8 mouse cellular contexts compared by ENCODE assay signal in genomic region chr6:52005963-52006648, GRCm38 (mm10). TPM values are rescaled to one million over a fixed set of nuclear protein-coding genes. Genes with fewer than 3 reads are reported as not detected.
A peak's percentile ranks its signal among the peaks of the same experiment; 100 is the strongest.
DNase-seq lines count a peak whose midpoint lies in the region; ATAC-seq and TF ChIP-seq lines count a peak whose summit lies in the region.

No protein-coding gene starts in this region.

- peak overlapping the region; percentile 71 for H3K27ac ChIP-seq in kidney, adult 2 months (ENCODE audit: insufficient read depth, low read depth, low read length)
- no peak overlapping the region for H3K27ac ChIP-seq in embryonic facial prominence, embryonic 14.5 days (replicated peaks; ENCODE audit: low read depth, low read length)

- no peaks in the 10 kb centered on the region for H3K9me3 ChIP-seq in embryonic facial prominence, embryonic 14.5 days (ENCODE audit: control insufficient read depth, low read length)

- TF ChIP-seq CTCF in kidney, adult 2 months (conservative IDR thresholded peaks at IDR 0.05; ENCODE audit: insufficient read depth, insufficient read length, low read depth, low read length): no peak

- H3K4me2 ChIP-seq in embryonic facial prominence, embryonic 14.5 days (ENCODE audit: low read depth, low read length): peak overlapping the region; percentile 29; the same call in 1 of the 2 replicates

- no peaks in the 10 kb centered on the region for H3K27me3 ChIP-seq in kidney, adult 2 months (replicated peaks; ENCODE audit: control insufficient read depth, insufficient read depth, low read length)
- peaks cover 86% of the 10 kb centered on the region for H3K27me3 ChIP-seq in embryonic facial prominence, embryonic 14.5 days (replicated peaks; ENCODE audit: control insufficient read depth, insufficient read depth, low read length)

- DNase-seq in kidney, adult 2 months: no peak
- no peak for DNase-seq in kidney, postnatal 25 days
- DNase-seq in adrenal gland, adult 18-20 months (ENCODE audit: low spot score in 2 of 2): peak; percentile 40 to 49
- DNase-seq in embryonic facial prominence, embryonic 14.5 days (ENCODE audit: low spot score): no peak
- DNase-seq in kidney, postnatal 10 days: peak; percentile 37
- peak; percentile 45 for DNase-seq in lung, postnatal 10 days
- DNase-seq in telencephalon, adult 2 months (ENCODE audit: low read depth, low spot score): peak; percentile 28
- no peak for DNase-seq in spleen, postnatal 10 days (ENCODE audit: low spot score in 2 of 2)

- peaks cover 3% of the 10 kb centered on the region; the same call in 1 of the 2 replicates for H3K4me1 ChIP-seq in kidney, adult 2 months (ENCODE audit: control insufficient read depth, insufficient read depth, low read length)
- no peaks in the 10 kb centered on the region for H3K4me1 ChIP-seq in embryonic facial prominence, embryonic 14.5 days (ENCODE audit: control insufficient read depth, insufficient read depth, low read length)

- TF ChIP-seq POLR2A in kidney, adult 2 months (IDR thresholded peaks at IDR 0.05; ENCODE audit: low read depth, low read length): no peak

- H3K9ac ChIP-seq in embryonic facial prominence, embryonic 14.5 days (ENCODE audit: low read depth, low read length): no peak overlapping the region

- peak overlapping the region; percentile 50 for H3K4me3 ChIP-seq in kidney, adult 2 months (ENCODE audit: insufficient read depth, low read depth, low read length)
- H3K4me3 ChIP-seq in embryonic facial prominence, embryonic 14.5 days (ENCODE audit: low read depth, low read length): no peak overlapping the region

- no peak for ATAC-seq in embryonic facial prominence, embryonic 14.5 days (ENCODE audit: low read depth)

- no peaks in the 10 kb centered on the region for H3K36me3 ChIP-seq in kidney, adult 2 months (ENCODE audit: control insufficient read depth, insufficient read depth, low read length)
- no peaks in the 10 kb centered on the region for H3K36me3 ChIP-seq in embryonic facial prominence, embryonic 14.5 days (ENCODE audit: control insufficient read depth, insufficient read depth, low read length)

- 60% methylated on average over 19 of the region's 19 CpGs for WGBS in kidney, adult 2 months
- WGBS in embryonic facial prominence, embryonic 14.5 days: 8% methylated on average over 19 of the region's 19 CpGs

RNA-seq across cellular contexts. Expression of gene Skap2, which starts 6.2 kb away (rescaled TPM):
- 12.4 and 22.2 TPM in 2 replicates for polyA plus RNA-seq in kidney, adult 2 months (2012; rRNA removed)
- 10 to 100 TPM; 43.6 to 59.0 TPM for total RNA-seq in adrenal gland, adult 18-20 months (2021)
- polyA plus RNA-seq in embryonic facial prominence, embryonic 14.5 days (2014; fragmentation: Nextera tagmentation; extraction: Ambion mirVana): 18.9 and 25.2 TPM in 2 replicates

Comparison
In these comparisons a context has a peak if more than half of its experiments do, and no peak if none do; other contexts are left out.
1. DNase-seq: peak in adrenal gland, adult 18-20 months (2 of 2), kidney, postnatal 10 days (single experiment), lung, postnatal 10 days (single experiment) and telencephalon, adult 2 months (single experiment); none in kidney, adult 2 months (single experiment), kidney, postnatal 25 days (0 of 2), embryonic facial prominence, embryonic 14.5 days (single experiment) and spleen, postnatal 10 days (0 of 2).